Mouse (Mus musculus): ENCODE data around the gene Gm3250. TPM values are rescaled to one million over a fixed set of nuclear protein-coding genes. Genes with fewer than 3 reads are reported as not detected.
"Not testable (repeated sequence)": the region's sequence is repeated elsewhere in the genome, so short reads cannot be mapped to it uniquely, and the experiment has no call there.

Gene Gm3250
- polyA plus RNA-seq, 1 experiment = not detected

- Histone ChIP-seq H3K4me3 (no peak within 1 kb of the TSS), H3K4me2 (ENCODE audit: low read depth) (no peak within 1 kb of the TSS), H3K79me2 (ENCODE audit: control insufficient read depth, insufficient read depth) (no peaks in the 10 kb centered on the region), H3K27me3 (ENCODE audit: control insufficient read depth, insufficient read depth, insufficient read length) (peaks cover 8% of the 10 kb centered on the region), H3ac (ENCODE audit: control insufficient read depth, insufficient read length) (no peak within 1 kb of the TSS), H3K36me3 (ENCODE audit: control insufficient read depth, insufficient read depth) (no peaks in the 10 kb centered on the region)
- TF ChIP-seq CEBPB (IDR thresholded peaks at IDR 0.05; ENCODE audit: insufficient read depth, poor library complexity, severe bottlenecking) (no peak), REST (IDR thresholded peaks at IDR 0.05; ENCODE audit: insufficient read depth, insufficient read length) (no peak), MAX (IDR thresholded peaks at IDR 0.05; ENCODE audit: low read depth) (no peak), USF1 (IDR thresholded peaks at IDR 0.05; ENCODE audit: low read depth) (no peak), POLR2AphosphoS2 (IDR thresholded peaks at IDR 0.05; ENCODE audit: insufficient read length, low read depth) (no peak), MYOD1 (IDR thresholded peaks at IDR 0.05; ENCODE audit: control insufficient read depth in 1 of 3, insufficient read length in 2 of 3, low read depth in 2 of 3) (no peak), MYOG (IDR thresholded peaks at IDR 0.05; ENCODE audit: control insufficient read depth in 1 of 3, insufficient read depth in 1 of 3, insufficient read length in 2 of 3, low read depth in 2 of 3) (no peak), TCF3 (IDR thresholded peaks at IDR 0.05; ENCODE audit: insufficient read length, low read depth) (no peak)
These were observed 32.0 kb upstream of the Gm3250 start, which contains the start of gene Gm2696 for GRCm38 (mm10) chr10:77814382-77814781. Gene Gm2696, plus strand, starts transcription at chr10:77814682.

- TF ChIP-seq MAX (IDR thresholded peaks at IDR 0.05; ENCODE audit: low read depth) = no peak
- TF ChIP-seq E2F4 (IDR thresholded peaks at IDR 0.05; ENCODE audit: insufficient read depth) = no peak
- TF ChIP-seq CEBPB (IDR thresholded peaks at IDR 0.05; ENCODE audit: insufficient read depth, poor library complexity, severe bottlenecking) = no peak
- TF ChIP-seq MYOD1 (IDR thresholded peaks at IDR 0.05; ENCODE audit: control insufficient read depth in 1 of 3, insufficient read length in 2 of 3, low read depth in 2 of 3) = no peak
- TF ChIP-seq MYOG (IDR thresholded peaks at IDR 0.05; ENCODE audit: control insufficient read depth in 1 of 3, insufficient read depth in 1 of 3, insufficient read length in 2 of 3, low read depth in 2 of 3) = no peak
- no peak for TF ChIP-seq TCF3 (IDR thresholded peaks at IDR 0.05; ENCODE audit: insufficient read length, low read depth)
- no peak for TF ChIP-seq SRF (IDR thresholded peaks at IDR 0.05; ENCODE audit: control insufficient read depth, insufficient read length, low read depth)
- TF ChIP-seq TCF12 (IDR thresholded peaks at IDR 0.05; ENCODE audit: insufficient read depth, poor library complexity, severe bottlenecking) = no peak
- no peak for TF ChIP-seq REST (IDR thresholded peaks at IDR 0.05; ENCODE audit: insufficient read depth, insufficient read length)
- no peak for TF ChIP-seq POLR2AphosphoS2 (IDR thresholded peaks at IDR 0.05; ENCODE audit: insufficient read length, low read depth)
- TF ChIP-seq USF1 (IDR thresholded peaks at IDR 0.05; ENCODE audit: low read depth) = no peak
- no peak for TF ChIP-seq POLR2A (IDR thresholded peaks at IDR 0.05; ENCODE audit: insufficient read length, low read depth)
These were observed 29.4 kb upstream of the Gm3250 start, which contains the start of gene Gm9507 for GRCm38 (mm10) chr10:77811743-77812142. Gene Gm9507, minus strand, starts transcription at chr10:77811843.

GRCm38 (mm10) chr10:77804095-77804494 is 21.8 kb upstream of the Gm3250 start:
- H3K27me3 ChIP-seq (ENCODE audit: control insufficient read depth, insufficient read depth, insufficient read length) = no peaks in the 10 kb centered on the region
- H3K79me2 ChIP-seq (ENCODE audit: control insufficient read depth, insufficient read depth) = no peaks in the 10 kb centered on the region
- no peak overlapping the region for H3K4me2 ChIP-seq (ENCODE audit: low read depth)
- no peak overlapping the region for H3K4me3 ChIP-seq
- no peak overlapping the region for H3ac ChIP-seq (ENCODE audit: control insufficient read depth, insufficient read length)
- no peaks in the 10 kb centered on the region for H3K36me3 ChIP-seq (ENCODE audit: control insufficient read depth, insufficient read depth)
- TF ChIP-seq POLR2A (IDR thresholded peaks at IDR 0.05; ENCODE audit: insufficient read length, low read depth) (no peak), CEBPB (IDR thresholded peaks at IDR 0.05; ENCODE audit: insufficient read depth, poor library complexity, severe bottlenecking) (no peak), MAX (IDR thresholded peaks at IDR 0.05; ENCODE audit: low read depth) (no peak), USF1 (IDR thresholded peaks at IDR 0.05; ENCODE audit: low read depth) (no peak), TCF12 (IDR thresholded peaks at IDR 0.05; ENCODE audit: insufficient read depth, poor library complexity, severe bottlenecking) (no peak)

More at GRCm38 (mm10) chr10:77811743-77812142, 29.4 kb upstream of the Gm3250 start, which contains the start of gene Gm9507:
- H3K36me3 ChIP-seq (ENCODE audit: control insufficient read depth, insufficient read depth) = no peaks in the 10 kb centered on the region
- no peaks in the 10 kb centered on the region for H3K27me3 ChIP-seq (ENCODE audit: control insufficient read depth, insufficient read depth, insufficient read length)
- H3K79me2 ChIP-seq (ENCODE audit: control insufficient read depth, insufficient read depth) = no peaks in the 10 kb centered on the region
- H3K4me3 ChIP-seq = no peak within 1 kb of the TSS
- no peak within 1 kb of the TSS for H3K4me2 ChIP-seq (ENCODE audit: low read depth)
- H3ac ChIP-seq (ENCODE audit: control insufficient read depth, insufficient read length) = no peak within 1 kb of the TSS

- no peak within 1 kb of the TSS for H3K4me3 ChIP-seq
These were observed 16.7 kb upstream of the Gm3250 start, which contains the start of gene Gm19668 for GRCm38 (mm10) chr10:77798921-77799508. Gene Gm19668, minus strand, starts transcription at chr10:77799133.

GRCm38 (mm10) chr10:77798164-77798920 is 16.0 kb upstream of the Gm3250 start:
- not testable (repeated sequence) for H3K79me2 ChIP-seq (ENCODE audit: control insufficient read depth, insufficient read depth); H3K36me3 ChIP-seq (ENCODE audit: control insufficient read depth, insufficient read depth); H3ac ChIP-seq (ENCODE audit: control insufficient read depth, insufficient read length); H3K4me2 ChIP-seq (ENCODE audit: low read depth); H3K4me3 ChIP-seq
- H3K27me3 ChIP-seq (ENCODE audit: control insufficient read depth, insufficient read depth, insufficient read length) = peaks cover 14% of the 10 kb centered on the region

More at GRCm38 (mm10) chr10:77798921-77799508, 16.7 kb upstream of the Gm3250 start, which contains the start of gene Gm19668:
- Histone ChIP-seq H3ac (ENCODE audit: control insufficient read depth, insufficient read length) (no peak within 1 kb of the TSS), H3K4me2 (ENCODE audit: low read depth) (no peak within 1 kb of the TSS), H3K79me2 (ENCODE audit: control insufficient read depth, insufficient read depth) (no peaks in the 10 kb centered on the region), H3K27me3 (ENCODE audit: control insufficient read depth, insufficient read depth, insufficient read length) (peaks cover 14% of the 10 kb centered on the region), H3K36me3 (ENCODE audit: control insufficient read depth, insufficient read depth) (no peaks in the 10 kb centered on the region)
- TF ChIP-seq MAX (IDR thresholded peaks at IDR 0.05; ENCODE audit: low read depth) (no peak), MYOD1 (IDR thresholded peaks at IDR 0.05; ENCODE audit: control insufficient read depth in 1 of 3, insufficient read length in 2 of 3, low read depth in 2 of 3) (peak in 1 of 3 experiments; percentile 38)

Measured in myocyte (in vitro differentiated cells).